In the genomic region with DNA sequence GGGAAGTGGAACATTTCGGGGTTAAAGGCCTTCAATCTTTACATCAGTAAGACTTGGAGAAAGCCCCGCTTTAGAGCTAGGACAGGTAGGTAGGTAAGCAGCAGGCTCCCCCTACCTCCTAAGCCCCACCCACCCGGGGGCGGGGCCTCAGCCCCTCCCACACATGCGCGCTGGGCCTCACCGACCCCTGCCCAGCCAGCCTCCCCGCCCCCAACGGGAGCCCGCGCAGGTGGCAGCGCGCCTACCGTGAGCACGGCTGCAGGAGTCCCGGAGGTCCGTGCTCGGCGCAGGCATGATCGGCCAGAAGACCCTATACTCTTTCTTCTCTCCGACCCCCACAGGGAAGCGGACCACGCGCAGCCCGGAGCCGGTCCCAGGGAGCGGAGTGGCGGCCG, we compare ENCODE assay signal across 8 mouse cellular contexts. TPM values are rescaled to one million over a fixed set of nuclear protein-coding genes. Genes with fewer than 3 reads are reported as not detected.
A peak's percentile ranks its signal among the peaks of the same experiment; 100 is the strongest.
DNase-seq lines count a peak whose midpoint lies in the region; ATAC-seq lines count a peak whose summit lies in the region.

TSS of gene Ung (plus strand) at position 176 of the 395 bp plus-strand sequence.

- DNase-seq in A20 (ENCODE audit: low read depth, low spot score) (peak; percentile 86), ES-CJ7 (ENCODE audit: low read depth, low spot score) (peak; percentile 88)
- peak; percentile 57 for DNase-seq in embryo, embryonic 10 days (ENCODE audit: low spot score)
- DNase-seq in kidney, postnatal 14 days: peak; percentile 73
- DNase-seq in testis, postnatal 10 days (ENCODE audit: low spot score): peak; percentile 89
- no peak for DNase-seq in ovary, postnatal 14 days (ENCODE audit: low spot score)

- H3K27me3 ChIP-seq in heart, embryonic 14.5 days (ENCODE audit: control insufficient read depth, insufficient read depth, low read length): no peaks in the 10 kb centered on the region

- peak; percentile 4; the same call in 1 of the 2 replicates for ATAC-seq in heart, embryonic 14.5 days (ENCODE audit: insufficient number of reproducible peaks, insufficient read depth, low FRiP score, low read depth)
- no peak for ATAC-seq in megakaryocyte-erythroid progenitor cell, adult 5-6 weeks (replicated peaks; ENCODE audit: low FRiP score, low TSS enrichment, poor library complexity, severe bottlenecking)

- H3K4me3 ChIP-seq in heart, embryonic 14.5 days (ENCODE audit: control insufficient read depth in 1 of 2, insufficient read depth in 1 of 2, low read depth in 1 of 2, low read length in 2 of 2): peak within 1 kb of the TSS; percentile 64 to 85

- H3K27ac ChIP-seq in heart, embryonic 14.5 days (replicated peaks in 1 of 2; ENCODE audit: control insufficient read depth in 1 of 2, insufficient read depth in 1 of 2, low read depth in 2 of 2, low read length in 2 of 2): peak within 1 kb of the TSS; percentile 79 to 89

- H3K9me3 ChIP-seq in heart, embryonic 14.5 days (ENCODE audit: control insufficient read depth, low read length): no peaks in the 10 kb centered on the region

- H3K9ac ChIP-seq in heart, embryonic 14.5 days (ENCODE audit: low read length): peak within 1 kb of the TSS; percentile 78

- H3K4me2 ChIP-seq in heart, embryonic 14.5 days (ENCODE audit: low read length): peak within 1 kb of the TSS; percentile 99

- H3K4me1 ChIP-seq in heart, embryonic 14.5 days (ENCODE audit: control insufficient read depth in 2 of 2, insufficient read depth in 2 of 2, low read length in 2 of 2): peaks cover 21 to 44% of the 10 kb centered on the region in 2 experiments

- peaks cover 13% of the 10 kb centered on the region for H3K36me3 ChIP-seq in heart, embryonic 14.5 days (ENCODE audit: control insufficient read depth, insufficient read depth, low read length)

- under 1% methylated on average over 29 of the region's 29 CpGs for WGBS in heart, embryonic 14.5 days

RNA-seq across cellular contexts. Expression of gene Ung, which starts in this region (rescaled TPM):
- polyA plus RNA-seq in heart, embryonic 14.5 days (2014; fragmentation: Nextera tagmentation; extraction: Ambion mirVana): 28.3 and 34.1 TPM in 2 replicates
- total RNA-seq in megakaryocyte-erythroid progenitor cell, adult 5-6 weeks (2014; fragmentation: Nextera tagmentation): 31.8 and 32.9 TPM in 2 replicates
- 26.4 and 28.8 TPM in 2 replicates for total RNA-seq in megakaryocyte-erythroid progenitor cell, adult 5-6 weeks (2017)
